Mouse (Mus musculus) mesoderm, embryonic 11.5 days (tissue): ENCODE data around the gene Tmem125.
"Not testable (repeated sequence)": the region's sequence is repeated elsewhere in the genome, so short reads cannot be mapped to it uniquely, and the experiment has no call there.

Experiments used
- DNase-seq: peaks from one replicate; pipeline ENCODE4 v3.0.0-alpha.2; 2012; ENCODE audit warnings: low read depth, low spot score

Tmem125 gene

DNA sequence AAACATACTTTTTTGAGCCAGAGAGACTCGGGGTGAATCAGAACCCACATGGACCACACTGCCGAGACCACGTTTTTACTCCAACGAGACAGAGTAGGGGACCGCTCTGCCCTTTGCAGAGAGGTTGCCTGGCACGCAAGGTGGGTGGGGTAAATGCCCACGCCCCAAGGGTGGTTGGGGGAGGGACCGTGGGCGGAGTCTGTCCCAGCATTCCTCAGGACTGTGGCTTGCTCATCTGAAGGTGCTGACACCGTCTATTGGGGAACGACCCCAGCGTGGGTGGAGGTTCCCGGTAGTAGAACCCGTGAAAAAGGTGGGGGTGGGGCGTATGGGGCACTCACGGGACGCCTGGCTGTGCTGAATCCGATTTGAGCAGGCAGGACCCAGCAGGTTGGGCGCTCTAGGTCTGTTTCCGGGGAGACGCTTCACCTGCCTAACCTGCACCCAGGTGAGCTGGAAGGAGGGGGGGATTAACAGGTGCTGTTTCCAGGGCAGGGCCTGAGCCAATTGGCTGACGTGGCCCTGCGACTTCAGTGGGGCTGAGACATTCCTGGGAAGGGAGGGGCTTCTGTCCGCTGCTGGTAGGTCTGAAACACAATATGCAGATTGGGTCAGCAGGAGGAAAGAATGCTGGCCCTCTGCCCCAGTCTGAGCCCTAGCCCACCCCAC lies at the start of gene Tmem125:
TSS of gene Tmem125 (minus strand) at position 453 of the 669 bp plus-strand sequence.
- DNase-seq: peak; percentile 33

DNA sequence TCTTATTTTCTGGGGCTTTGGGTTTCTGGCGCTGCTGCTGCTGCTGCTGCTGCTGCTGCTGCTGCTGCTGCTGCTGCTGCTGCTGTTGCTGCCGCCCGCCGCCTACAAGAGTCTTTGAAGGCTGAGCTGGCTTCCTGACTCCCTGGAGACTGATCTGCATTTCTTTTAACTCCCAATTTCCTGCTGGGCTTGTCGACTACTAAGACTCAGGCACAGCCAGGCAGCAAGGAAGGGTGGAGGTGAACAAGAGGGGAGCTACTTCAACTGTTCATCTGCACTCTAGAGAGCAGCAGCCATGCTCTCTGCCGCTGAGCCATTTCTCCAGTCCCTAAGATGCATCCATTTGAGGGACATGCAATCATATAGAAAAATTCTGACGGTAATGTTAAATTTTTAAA lies 45.9 kb upstream of the Tmem125 start:
- DNase-seq: no peak

DNA sequence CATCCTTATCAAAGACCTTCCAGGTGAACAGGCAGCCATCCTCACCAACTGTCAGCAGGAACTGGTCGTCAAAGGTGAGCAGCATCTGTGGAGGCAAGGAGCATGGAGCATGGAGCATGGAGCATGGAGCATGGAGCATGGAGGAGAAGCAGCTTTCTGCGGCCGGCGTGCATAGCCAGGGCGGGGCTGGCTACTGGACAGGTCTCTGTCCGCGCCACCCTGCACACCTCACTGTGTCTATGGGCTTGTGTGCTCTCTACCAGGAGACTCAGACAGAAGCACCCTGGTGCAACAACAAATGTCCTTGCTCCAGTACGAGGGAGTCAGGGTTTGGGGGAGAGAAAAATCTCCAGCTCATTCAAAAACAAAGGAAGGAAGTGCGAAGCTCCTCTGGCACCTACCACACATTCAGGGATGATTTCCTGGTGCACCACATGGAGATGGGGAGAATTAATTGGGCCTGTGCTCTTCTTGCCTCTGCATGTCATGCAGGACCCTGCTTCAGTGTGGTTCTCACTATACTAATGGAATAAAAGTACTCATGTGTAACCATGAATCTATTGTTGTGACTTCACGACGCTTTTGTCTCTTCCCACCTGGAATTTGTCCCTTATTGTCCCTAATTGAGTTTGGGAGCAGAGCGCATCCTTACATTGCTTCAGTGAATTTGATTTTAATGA lies 45.3 kb upstream of the Tmem125 start:
- no peak for DNase-seq

DNA sequence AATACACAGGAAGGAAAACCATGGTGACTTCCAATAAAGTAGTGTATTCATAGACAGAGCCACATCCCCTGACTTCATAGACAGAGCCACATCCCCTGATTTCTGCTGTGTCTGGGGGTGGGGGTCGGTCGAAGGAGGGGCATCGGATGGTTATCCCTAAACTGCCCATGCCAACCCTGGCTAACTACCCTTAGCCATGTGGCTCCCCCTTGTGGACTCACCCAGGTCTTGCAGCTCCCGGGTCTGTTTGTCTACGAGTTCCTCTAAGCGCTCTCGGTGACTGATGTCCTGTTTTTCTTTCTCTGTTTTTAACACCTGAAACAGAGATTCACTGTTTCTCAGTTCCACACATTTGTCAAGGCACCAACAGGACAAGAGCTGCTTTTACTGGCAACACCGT lies 38.8 kb upstream of the Tmem125 start:
- DNase-seq: no peak

DNA sequence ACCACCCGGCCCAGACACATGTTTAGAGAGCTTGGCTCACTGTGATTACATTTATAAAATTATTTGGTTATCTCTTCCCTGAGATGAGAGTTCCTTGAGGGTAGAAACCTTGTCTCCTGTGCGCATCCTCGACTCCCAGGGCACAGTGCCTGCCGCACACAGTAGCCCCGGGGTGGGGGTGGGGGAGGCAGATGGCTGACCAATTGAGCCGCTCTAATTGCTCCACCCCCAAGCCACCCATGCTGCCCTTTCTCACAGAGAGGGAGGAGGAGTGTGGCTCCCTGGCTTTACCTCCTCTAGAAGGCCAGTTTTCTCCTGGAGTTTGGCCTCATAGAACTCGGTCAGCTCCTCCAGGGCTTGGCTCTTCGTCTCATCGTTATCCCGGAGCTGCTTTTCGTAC lies 37.7 kb upstream of the Tmem125 start:
- no peak for DNase-seq

DNA sequence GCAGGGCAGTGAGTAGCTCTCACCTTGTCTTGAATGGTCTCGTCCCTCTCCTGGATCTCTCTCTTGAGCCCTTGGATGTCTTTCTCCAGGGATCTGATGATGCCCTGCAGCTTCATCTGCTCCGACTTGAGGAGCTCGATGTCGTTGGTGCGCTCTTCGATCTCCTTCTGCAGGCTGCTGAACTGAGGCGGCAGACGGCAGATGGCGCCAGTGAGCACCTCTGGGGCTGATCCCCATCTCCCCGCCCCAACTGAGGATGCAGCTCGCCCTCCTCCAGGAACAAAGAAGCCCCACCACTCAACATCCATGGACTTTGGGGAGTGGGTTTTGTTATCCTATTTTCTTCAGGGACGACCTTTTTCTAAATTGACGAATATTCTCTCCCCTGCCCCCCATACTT lies 35.5 kb upstream of the Tmem125 start:
- DNase-seq: peak; percentile 36

DNA sequence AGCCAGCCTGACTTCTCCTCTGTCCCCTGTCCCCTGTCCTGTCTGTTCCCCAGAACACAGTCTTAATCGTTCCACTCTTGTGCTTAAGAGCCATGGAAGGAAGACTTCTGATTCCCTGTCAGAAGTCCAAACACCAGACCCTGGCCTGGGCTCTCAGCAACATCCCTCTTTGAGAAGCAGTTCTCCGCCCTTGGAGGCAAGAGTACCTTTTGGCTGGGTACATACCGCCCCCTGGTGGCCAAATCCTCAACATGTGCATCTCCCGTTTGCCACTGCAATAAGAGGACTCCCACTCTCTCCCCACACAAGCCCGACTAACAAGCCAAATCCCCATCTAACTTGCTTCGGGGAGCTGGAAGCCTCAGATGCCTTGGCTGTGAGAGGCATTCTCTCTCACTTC lies 32.3 kb upstream of the Tmem125 start:
- DNase-seq: peak; percentile 90

DNA sequence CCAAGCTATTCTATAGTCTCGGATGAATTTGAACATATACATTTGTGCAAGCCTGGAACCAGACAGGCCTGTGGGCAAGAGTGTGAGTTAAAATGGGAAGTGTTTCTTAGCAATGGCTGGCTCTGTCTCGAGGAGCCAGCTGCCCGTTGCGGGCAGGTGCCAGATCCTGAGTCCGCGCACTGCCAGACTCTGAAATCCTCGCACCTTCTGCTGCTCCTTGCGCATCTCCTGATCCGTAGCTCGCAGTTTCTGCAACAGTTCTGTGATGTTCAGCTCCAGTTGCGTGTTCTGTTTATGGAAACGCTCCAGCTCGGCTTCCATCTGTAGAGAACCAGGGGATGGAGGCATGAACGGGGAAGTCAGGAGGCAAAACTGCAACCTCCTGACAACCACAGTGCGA lies 27.6 kb upstream of the Tmem125 start:
- DNase-seq: no peak

DNA sequence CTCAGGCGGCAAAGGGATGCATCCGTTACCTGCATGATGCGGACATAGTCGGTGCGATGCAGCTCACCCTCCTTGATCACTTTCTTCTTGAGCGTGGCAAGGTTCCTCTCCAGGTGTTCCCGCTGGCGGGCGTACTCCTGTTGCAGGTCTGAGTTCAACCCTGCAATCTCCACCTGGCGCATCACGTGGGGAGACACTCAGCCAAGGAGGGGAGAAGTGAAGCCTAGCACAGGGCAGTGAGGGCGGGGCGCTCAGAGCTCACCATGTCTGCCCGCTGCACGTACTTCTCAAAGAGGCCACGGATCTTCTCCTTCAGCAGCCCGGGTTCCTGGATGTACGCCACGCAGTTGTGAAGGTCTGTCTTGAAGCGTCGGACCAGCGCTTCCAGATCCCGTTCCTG lies 25.5 kb upstream of the Tmem125 start:
- DNase-seq: no peak

DNA sequence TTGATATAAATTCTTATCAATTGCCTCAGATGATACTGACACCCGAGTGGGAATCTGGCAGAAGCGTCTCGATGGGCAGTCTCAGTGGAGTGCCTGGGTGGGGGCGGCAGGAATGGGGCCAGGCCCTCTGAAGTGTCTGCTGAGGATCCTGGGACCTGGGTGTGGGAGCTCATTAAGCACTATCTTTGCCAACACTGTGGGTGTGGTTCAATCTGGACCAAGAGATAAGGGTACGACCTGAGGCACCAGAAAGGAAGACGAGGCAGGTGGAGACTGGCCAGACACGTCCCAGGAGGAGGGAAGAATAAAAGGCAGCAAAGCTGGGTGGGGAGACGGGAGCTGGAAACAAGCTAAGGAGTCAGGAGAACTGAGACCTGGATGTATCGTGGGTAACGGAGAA lies 24.9 kb upstream of the Tmem125 start:
- DNase-seq: no peak

DNA sequence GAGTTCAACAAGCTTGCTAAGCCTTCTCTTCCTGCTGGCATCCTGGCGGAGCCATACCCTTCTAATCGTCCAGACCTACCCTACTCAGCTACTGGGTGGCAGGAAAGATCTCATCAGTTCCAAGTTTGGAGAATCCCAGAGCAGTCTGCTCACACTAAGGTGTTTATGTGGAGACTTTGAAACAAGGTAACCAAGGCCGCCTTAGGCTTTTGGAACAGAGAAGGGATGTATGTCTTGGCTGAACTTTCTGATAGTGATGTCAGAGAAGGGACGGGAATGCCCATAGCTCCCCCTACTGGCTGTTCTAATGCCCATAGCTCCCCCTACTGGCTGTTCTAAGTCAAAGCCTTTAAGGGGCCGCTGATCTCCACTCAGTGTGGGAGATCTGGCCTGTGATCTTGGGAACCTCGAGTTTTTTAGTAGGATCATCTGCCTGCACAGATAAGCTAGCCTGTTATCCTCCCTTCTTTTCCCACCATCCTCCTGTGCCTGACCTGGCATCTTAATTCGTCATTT lies 22.4 kb upstream of the Tmem125 start:
- peak; percentile 80 for DNase-seq

DNA sequence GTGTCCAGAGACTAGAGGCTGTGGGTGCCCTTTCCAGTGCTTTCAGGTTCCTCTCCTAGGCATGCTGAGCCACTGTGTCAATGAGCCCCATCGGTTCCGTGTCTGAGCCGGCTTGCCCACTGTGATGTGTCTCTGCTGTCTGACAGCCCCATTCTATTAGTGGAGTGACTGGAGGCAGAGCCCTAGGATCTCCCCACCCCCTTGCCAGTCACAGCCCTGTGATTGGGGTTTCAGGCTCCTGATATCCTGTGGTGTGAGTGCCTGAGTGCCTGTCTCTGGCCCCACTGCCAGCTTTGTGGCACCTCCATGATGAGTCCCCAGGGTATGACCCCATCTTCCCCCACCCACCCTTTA lies 21.1 kb upstream of the Tmem125 start:
- no peak for DNase-seq

DNA sequence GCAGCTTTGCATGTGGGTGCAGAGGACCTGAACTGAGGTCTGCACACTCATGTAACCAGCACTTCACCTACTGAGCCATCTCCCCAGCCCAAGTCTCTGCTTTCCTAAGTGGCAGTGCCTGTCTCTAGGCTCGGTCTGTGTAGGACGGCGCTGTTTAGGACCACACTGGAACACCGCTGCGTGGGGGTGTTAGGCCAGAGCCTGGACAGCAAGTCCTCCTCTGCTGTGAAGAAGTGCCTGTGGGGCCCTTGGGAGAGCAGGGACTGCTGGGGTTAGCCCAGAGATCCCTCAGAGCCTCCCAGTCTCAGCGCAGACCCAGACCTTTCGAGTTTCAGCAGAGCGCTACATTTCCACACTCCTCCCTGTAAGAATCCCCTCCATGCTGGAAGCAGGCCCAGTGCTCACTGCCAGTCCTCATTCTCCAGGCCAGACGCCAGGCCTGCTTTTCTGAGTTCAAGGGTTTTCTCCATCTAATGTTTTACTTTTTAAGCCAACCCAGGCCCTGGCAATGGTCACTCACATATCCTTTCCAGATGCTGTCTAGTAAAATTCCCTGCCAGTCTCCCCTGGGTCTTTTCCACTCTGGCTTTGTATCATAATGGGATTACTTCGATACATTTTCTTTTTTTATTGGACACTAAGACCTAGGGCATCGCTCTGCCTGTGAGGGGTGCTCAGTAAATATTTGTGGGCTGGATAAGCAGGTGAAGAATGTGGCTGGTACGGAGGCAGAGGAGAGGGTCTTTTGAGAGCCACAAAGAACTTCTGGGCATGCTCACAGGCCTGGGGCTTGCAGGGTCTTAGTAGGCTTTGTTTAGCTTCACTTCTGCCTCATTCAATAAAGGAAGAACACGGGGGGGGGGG lies 20.4 kb upstream of the Tmem125 start:
- no peak for DNase-seq

DNA sequence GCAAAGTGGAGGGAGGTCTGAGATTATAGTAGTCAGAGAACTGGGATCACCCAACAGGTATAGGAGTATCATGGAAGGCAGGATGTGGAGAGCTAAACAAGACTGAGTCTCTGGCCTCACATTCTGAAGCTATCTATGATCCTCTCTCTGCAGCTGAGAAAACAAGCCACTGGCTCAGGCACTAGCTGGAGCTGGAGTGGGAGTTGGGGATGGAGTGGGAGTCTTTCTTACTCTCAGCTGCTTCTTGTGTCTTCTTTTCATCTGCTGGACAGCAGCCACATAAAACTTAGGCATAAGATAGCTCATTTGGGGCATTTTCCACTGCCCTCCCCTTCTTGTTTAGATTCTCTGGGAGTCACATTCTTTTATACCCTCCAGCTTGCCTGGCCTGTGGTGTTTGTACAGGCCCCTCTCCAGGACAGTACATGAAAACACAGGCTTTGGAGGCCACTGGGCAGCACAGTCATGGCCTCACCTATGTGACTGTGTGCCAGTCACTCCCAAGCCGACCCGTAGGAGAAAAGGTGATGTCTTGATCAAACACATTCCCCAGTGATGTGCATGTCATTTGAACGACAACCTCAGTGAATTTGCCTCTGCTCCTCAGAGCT lies 9.3 kb upstream of the Tmem125 start:
- DNase-seq: no peak

DNA sequence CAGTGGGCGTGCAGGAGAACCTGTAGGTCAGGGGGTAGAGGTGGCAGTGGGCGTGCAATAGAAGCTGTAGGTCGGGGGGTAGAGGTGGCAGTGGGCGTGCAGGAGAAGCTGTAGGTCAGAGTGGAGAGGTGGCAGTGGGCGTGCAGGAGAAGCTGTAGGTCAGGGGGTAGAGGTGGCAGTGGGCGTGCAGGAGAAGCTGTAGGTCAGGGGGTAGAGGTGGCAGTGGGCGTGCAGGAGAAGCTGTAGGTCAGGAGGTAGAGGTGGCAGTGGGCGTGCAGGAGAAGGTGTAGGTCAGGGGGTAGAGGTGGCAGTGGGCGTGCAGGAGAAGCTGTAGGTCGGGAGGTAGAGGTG lies 4.3 kb upstream of the Tmem125 start:
- DNase-seq: peak; percentile 76

DNA sequence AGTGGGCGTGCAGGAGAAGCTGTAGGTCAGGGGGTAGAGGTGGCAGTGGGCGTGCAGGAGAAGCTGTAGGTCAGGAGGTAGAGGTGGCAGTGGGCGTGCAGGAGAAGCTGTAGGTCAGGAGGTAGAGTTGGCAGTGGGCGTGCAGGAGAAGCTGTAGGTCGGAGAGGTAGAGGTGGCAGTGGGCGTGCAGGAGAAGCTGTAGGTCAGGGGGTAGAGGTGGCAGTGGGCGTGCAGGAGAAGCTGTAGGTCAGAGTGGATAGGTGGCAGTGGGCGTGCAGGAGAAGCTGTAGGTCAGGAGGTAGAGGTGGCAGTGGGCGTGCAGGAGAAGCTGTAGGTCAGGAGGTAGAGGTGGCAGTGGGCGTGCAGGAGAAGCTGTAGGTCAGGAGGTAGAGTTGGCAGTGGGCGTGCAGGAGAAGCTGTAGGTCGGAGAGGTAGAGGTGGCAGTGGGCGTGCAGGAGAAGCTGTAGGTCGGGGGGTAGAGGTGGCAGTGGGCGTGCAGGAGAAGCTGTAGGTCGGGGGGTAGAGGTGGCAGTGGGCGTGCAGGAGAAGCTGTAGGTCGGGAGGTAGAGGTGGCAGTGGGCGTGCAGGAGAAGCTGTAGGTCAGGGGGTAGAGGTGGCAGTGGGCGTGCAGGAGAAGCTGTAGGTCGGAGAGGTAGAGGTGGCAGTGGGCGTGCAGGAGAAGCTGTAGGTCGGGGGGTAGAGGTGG lies 3.7 kb upstream of the Tmem125 start:
- DNase-seq: not testable (repeated sequence)

DNA sequence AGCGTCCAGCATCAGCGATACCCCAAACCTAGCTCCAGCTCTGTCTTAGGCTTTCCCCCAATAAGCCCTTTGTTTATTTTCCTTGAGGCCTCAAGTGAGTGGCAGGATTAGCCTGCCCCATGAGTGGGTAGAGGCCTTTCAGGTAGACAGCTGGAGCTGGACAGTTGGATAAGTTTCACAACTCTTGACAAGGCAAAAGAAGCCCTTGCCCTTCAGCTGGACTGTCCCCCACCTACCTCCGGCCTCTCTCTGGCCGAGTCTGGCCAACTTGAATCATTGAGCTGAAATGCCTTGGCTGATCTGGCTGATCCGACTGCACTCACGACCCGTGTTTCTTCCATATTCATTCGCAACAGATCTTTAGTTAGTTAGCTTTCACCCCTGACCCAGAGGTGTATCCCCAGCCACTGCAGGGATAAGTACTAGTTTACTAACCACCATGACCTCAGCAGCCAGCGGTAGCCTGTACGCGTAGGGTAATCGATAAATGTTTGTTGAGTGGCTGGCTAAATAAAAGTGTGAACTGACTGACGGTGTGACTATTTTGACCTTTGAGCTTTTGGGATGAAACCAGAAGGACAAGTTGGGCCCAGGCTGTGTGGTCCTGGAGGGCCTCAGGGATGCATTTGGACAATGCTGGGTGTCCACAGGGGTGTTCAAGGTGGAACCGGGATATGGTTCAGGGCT lies 740 bp upstream of the Tmem125 start:
- DNase-seq: no peak

DNA sequence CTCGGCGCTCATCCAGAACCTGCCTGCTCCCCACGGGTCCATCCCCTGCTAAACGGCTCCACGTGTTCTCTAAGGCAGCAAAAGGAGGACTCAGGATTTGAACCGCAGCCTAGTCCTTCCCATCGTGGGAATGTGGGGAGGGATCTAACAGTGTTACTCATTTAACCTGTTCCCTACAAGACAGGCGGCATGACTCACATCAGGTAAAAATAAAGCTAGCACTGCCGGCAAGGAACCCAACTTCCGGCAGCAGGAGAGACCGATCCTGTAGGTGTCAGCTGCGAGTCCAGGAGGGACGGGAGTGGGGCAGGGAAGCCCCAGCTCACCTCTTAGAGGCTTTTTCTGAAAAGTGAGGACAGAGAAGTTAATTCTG lies 700 bp downstream of the Tmem125 start:
- no peak for DNase-seq

DNA sequence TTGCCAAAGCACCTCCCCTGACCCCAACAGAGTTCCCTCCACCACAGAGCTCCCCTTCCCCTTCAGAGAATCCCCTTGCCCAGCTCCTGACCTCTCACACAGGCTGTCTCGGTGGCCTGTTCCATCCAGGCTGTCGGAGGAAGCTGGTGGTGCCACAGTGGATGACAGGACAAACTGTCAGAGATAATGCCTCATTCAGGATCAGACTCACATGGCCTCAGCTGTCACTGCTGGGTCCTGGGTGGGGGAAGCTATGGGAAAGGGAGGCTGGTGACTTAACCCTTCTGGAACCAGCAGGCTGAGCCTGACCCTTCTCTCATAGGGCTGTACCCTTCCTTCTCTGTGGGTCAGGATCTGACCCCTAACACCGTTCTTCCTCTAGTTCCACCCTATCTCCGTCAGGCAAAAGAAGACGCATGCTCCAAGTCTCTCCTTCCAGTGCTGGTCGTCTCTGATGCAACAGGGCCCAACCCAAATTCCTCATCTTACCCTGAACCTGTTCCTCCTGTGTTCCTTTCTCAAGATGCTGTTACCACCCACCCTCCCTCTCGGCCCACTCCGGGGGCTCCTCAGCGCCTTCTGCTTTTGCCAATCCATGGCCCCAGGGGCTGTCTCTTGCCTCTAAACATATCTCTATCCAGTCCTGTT lies 1.2 kb downstream of the Tmem125 start:
- no peak for DNase-seq

DNA sequence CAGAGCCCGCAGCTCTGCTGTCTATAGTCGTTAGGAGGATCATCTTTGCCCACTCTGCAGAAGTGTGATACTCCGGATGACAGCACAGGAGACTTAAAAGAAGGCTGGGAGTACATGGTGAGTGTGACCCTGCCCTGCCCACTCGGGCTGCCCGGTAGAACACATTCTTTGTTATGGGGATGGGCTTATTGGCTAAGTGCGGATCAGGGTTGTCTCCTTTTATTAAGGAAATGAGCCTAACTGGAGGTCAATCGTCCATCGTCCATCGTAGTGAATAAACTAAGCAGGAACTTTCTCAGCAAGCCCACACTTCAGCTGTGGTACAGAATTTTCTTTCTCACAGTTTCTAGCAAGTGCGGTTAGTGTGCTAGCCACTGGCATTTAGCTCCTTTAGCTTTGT lies 3.9 kb downstream of the Tmem125 start:
- DNase-seq: no peak

DNA sequence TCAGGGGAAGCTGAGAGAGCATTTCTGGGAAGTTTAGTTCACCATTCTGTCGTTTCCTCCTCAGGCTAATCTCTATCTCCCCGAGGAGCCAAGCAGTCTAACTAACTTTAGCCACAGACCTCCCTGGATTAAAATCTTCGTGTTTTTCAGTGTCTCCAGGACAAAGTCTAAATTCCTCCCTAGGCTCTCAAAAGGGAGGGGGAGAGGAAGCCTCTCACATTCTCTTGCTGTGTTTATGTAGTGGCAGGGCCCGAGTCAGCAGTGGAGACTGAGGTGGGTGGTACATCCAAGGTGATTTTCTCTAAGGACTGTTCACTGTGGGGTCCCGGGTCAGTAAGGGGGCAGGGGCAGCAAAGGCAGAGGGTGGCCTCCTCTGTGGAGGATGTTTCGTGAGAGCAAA lies 6.0 kb downstream of the Tmem125 start:
- no peak for DNase-seq
